Mouse (Mus musculus): ENCODE results near the gene Trex2. TPM values are rescaled to one million over a fixed set of nuclear protein-coding genes. Genes with fewer than 3 reads are reported as not detected.

Trex2 gene
- polyA plus RNA-seq, 1 experiment = not detected

GRCm38 (mm10) chrX:73476621-73477020, 41.5 kb upstream of the Trex2 start:
- no peaks in the 10 kb centered on the region for H3K4me1 ChIP-seq (ENCODE audit: control insufficient read depth, insufficient read depth, low read length)
- no peaks in the 10 kb centered on the region for H3K27me3 ChIP-seq (ENCODE audit: control insufficient read depth, insufficient read depth, low read length)
- DNase-seq = no peak
- WGBS = 100% methylated on average over 2 of the region's 2 CpGs
- no peak overlapping the region for H3K4me3 ChIP-seq (replicated peaks; ENCODE audit: insufficient read depth, low read depth, low read length)
- no peak overlapping the region for H3K27ac ChIP-seq (ENCODE audit: insufficient read depth, low read length)
- TF ChIP-seq CTCF (IDR thresholded peaks at IDR 0.05; ENCODE audit: borderline replicate concordance, insufficient read depth, low read depth, low read length) (no peak), POLR2A (IDR thresholded peaks at IDR 0.05; ENCODE audit: borderline replicate concordance, insufficient read depth, low read length) (no peak)

- Histone ChIP-seq H3K4me3 (replicated peaks; ENCODE audit: insufficient read depth, low read depth, low read length) (no peak overlapping the region), H3K4me1 (ENCODE audit: control insufficient read depth, insufficient read depth, low read length) (no peaks in the 10 kb centered on the region), H3K27me3 (ENCODE audit: control insufficient read depth, insufficient read depth, low read length) (no peaks in the 10 kb centered on the region), H3K27ac (ENCODE audit: insufficient read depth, low read length) (no peak overlapping the region)
- no peak for DNase-seq
- WGBS = 84% methylated on average over 1 of the region's 1 CpGs
- no peak for TF ChIP-seq POLR2A (IDR thresholded peaks at IDR 0.05; ENCODE audit: borderline replicate concordance, insufficient read depth, low read length)
- TF ChIP-seq CTCF (IDR thresholded peaks at IDR 0.05; ENCODE audit: borderline replicate concordance, insufficient read depth, low read depth, low read length) = no peak
Measured at GRCm38 (mm10) chrX:73475658-73476256, 40.6 kb upstream of the Trex2 start.

GRCm38 (mm10) chrX:73474340-73475165, 39.4 kb upstream of the Trex2 start:
- Histone ChIP-seq H3K4me3 (replicated peaks; ENCODE audit: insufficient read depth, low read depth, low read length) (no peak overlapping the region), H3K4me1 (ENCODE audit: control insufficient read depth, insufficient read depth, low read length) (no peaks in the 10 kb centered on the region), H3K27ac (ENCODE audit: insufficient read depth, low read length) (no peak overlapping the region), H3K27me3 (ENCODE audit: control insufficient read depth, insufficient read depth, low read length) (no peaks in the 10 kb centered on the region)
- DNase-seq = no peak
- 55% methylated on average over 12 of the region's 12 CpGs for WGBS
- no peak for TF ChIP-seq POLR2A (IDR thresholded peaks at IDR 0.05; ENCODE audit: borderline replicate concordance, insufficient read depth, low read length)
- no peak for TF ChIP-seq CTCF (IDR thresholded peaks at IDR 0.05; ENCODE audit: borderline replicate concordance, insufficient read depth, low read depth, low read length)

GRCm38 (mm10) chrX:73471764-73472163, 36.6 kb upstream of the Trex2 start:
- no peak for TF ChIP-seq CTCF (IDR thresholded peaks at IDR 0.05; ENCODE audit: borderline replicate concordance, insufficient read depth, low read depth, low read length)
- TF ChIP-seq POLR2A (IDR thresholded peaks at IDR 0.05; ENCODE audit: borderline replicate concordance, insufficient read depth, low read length) = no peak
- no peak for DNase-seq
- no peaks in the 10 kb centered on the region for H3K27me3 ChIP-seq (ENCODE audit: control insufficient read depth, insufficient read depth, low read length)
- 95% methylated on average over 3 of the region's 3 CpGs for WGBS
- H3K27ac ChIP-seq (ENCODE audit: insufficient read depth, low read length) = no peak overlapping the region
- H3K4me1 ChIP-seq (ENCODE audit: control insufficient read depth, insufficient read depth, low read length) = no peaks in the 10 kb centered on the region
- H3K4me3 ChIP-seq (replicated peaks; ENCODE audit: insufficient read depth, low read depth, low read length) = no peak overlapping the region

- Histone ChIP-seq H3K4me3 (replicated peaks; ENCODE audit: insufficient read depth, low read depth, low read length) (no peak overlapping the region), H3K4me1 (ENCODE audit: control insufficient read depth, insufficient read depth, low read length) (no peaks in the 10 kb centered on the region), H3K27me3 (ENCODE audit: control insufficient read depth, insufficient read depth, low read length) (no peaks in the 10 kb centered on the region), H3K27ac (ENCODE audit: insufficient read depth, low read length) (no peak overlapping the region)
- TF ChIP-seq POLR2A (IDR thresholded peaks at IDR 0.05; ENCODE audit: borderline replicate concordance, insufficient read depth, low read length) (no peak), CTCF (IDR thresholded peaks at IDR 0.05; ENCODE audit: borderline replicate concordance, insufficient read depth, low read depth, low read length) (no peak)
- 44% methylated on average over 1 of the region's 1 CpGs for WGBS
- no peak for DNase-seq
Measured at GRCm38 (mm10) chrX:73468752-73469151, 33.6 kb upstream of the Trex2 start.

- 63% methylated on average over 3 of the region's 3 CpGs for WGBS
- TF ChIP-seq CTCF (IDR thresholded peaks at IDR 0.05; ENCODE audit: borderline replicate concordance, insufficient read depth, low read depth, low read length) (no peak), POLR2A (IDR thresholded peaks at IDR 0.05; ENCODE audit: borderline replicate concordance, insufficient read depth, low read length) (no peak)
- no peak for DNase-seq
- Histone ChIP-seq H3K4me3 (replicated peaks; ENCODE audit: insufficient read depth, low read depth, low read length) (no peak overlapping the region), H3K27me3 (ENCODE audit: control insufficient read depth, insufficient read depth, low read length) (no peaks in the 10 kb centered on the region), H3K27ac (ENCODE audit: insufficient read depth, low read length) (no peak overlapping the region), H3K4me1 (ENCODE audit: control insufficient read depth, insufficient read depth, low read length) (no peaks in the 10 kb centered on the region)
Measured at GRCm38 (mm10) chrX:73468330-73468729, 33.2 kb upstream of the Trex2 start.

- H3K4me1 ChIP-seq (ENCODE audit: control insufficient read depth, insufficient read depth, low read length) = no peaks in the 10 kb centered on the region
- WGBS = 50% methylated on average over 5 of the region's 5 CpGs
Measured at GRCm38 (mm10) chrX:73467446-73468241, 32.5 kb upstream of the Trex2 start.

More at GRCm38 (mm10) chrX:73467446-73468241, 32.5 kb upstream of the Trex2 start:
- Histone ChIP-seq H3K27me3 (ENCODE audit: control insufficient read depth, insufficient read depth, low read length) (no peaks in the 10 kb centered on the region), H3K4me3 (replicated peaks; ENCODE audit: insufficient read depth, low read depth, low read length) (no peak overlapping the region), H3K27ac (ENCODE audit: insufficient read depth, low read length) (no peak overlapping the region)
- DNase-seq = no peak
- no peak for TF ChIP-seq POLR2A (IDR thresholded peaks at IDR 0.05; ENCODE audit: borderline replicate concordance, insufficient read depth, low read length)
- no peak for TF ChIP-seq CTCF (IDR thresholded peaks at IDR 0.05; ENCODE audit: borderline replicate concordance, insufficient read depth, low read depth, low read length)

All from cerebellum, adult 2 months (tissue).